Mouse (Mus musculus): ENCODE data around the gene Fam102a. TPM values are rescaled to one million over a fixed set of nuclear protein-coding genes. Genes with fewer than 3 reads are reported as not detected.

Fam102a gene
- total RNA-seq, 4 experiments from 2014 or later = 39.5 to 50.2 (median 47.2) TPM

- DNase-seq = no peak
Measured at GRCm38 (mm10) chr2:32610610-32611229, 75.6 kb downstream of the Fam102a start.

GRCm38 (mm10) chr2:32612274-32612673, 77.1 kb downstream of the Fam102a start:
- no peak for DNase-seq

GRCm38 (mm10) chr2:32617109-32617508, 82.0 kb downstream of the Fam102a start:
- no peak for DNase-seq

DNA sequence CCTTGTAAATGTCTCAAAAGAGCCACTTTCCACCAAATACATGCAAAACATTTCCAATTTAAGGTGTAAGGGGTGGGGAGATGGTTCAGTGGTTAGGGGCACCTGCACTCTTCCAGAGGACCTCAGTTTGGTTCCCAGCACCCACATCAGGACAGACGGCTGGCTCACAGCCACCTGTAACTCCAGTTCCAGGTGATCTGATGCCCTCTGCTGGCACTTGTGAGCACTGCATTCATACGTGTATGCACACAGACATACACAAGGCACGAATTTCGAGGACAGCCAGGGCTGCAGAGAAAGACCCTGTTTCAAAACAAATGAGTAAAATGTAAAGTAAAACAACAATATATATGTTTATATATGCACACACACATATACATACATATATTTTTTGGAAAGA, 82.5 kb downstream of the Fam102a start:
- no peak for DNase-seq

GRCm38 (mm10) chr2:32618051-32618450, 82.9 kb downstream of the Fam102a start:
- DNase-seq = no peak

Other genes with a start within 250 kb of the Fam102a start
- 10 to 100 TPM; 68.4 to 97.0 (median 84.9) TPM for gene Golga2, start 247.9 kb upstream of the Fam102a start, total RNA-seq (2022)
- 100 to 1,000 TPM; 263 to 285 (median 273) TPM for gene Swi5, start 247.3 kb upstream of the Fam102a start, total RNA-seq (2022)
- 100 to 1,000 TPM in 1 of 4 experiments, 10 to 100 TPM in 3; 71.6 to 115 (median 85.4) TPM for gene Ciz1, start 183.0 kb upstream of the Fam102a start, total RNA-seq (2022)
- 10 to 100 TPM; 23.2 to 50.0 (median 34.4) TPM for gene Dnm1, start 182.0 kb upstream of the Fam102a start, total RNA-seq (2022)
- gene 1110008P14Rik, start 153.4 kb upstream of the Fam102a start, total RNA-seq (2022) = 100 to 1,000 TPM; 120 to 179 (median 148) TPM
- gene Lcn2, start 147.1 kb upstream of the Fam102a start, total RNA-seq (2022) = 1 to 10 TPM in 2 of 4 experiments, under 1 TPM in 2; 0.32 to 3.7 (median 1.3) TPM
- gene Ptges2, start 139.4 kb upstream of the Fam102a start, total RNA-seq (2022) = 10 to 100 TPM; 42.2 to 52.5 (median 51.1) TPM
- 1 to 10 TPM; 4.2 to 5.5 (median 5.0) TPM for gene Naif1, start 84.9 kb upstream of the Fam102a start, total RNA-seq (2022)
- gene Slc25a25, start 83.9 kb upstream of the Fam102a start, total RNA-seq (2022) = 10 to 100 TPM; 17.9 to 79.8 (median 27.3) TPM
- 10 to 100 TPM; 57.1 to 68.1 (median 62.4) TPM for gene Dpm2, start 35.5 kb downstream of the Fam102a start, total RNA-seq (2022)
- under 1 TPM in 1 of 4 experiments, not detected in 3; 0.46 TPM for gene Pip5kl1, start 39.5 kb downstream of the Fam102a start, total RNA-seq (2022)
- not detected for gene 9430097D07Rik, start 40.4 kb downstream of the Fam102a start, total RNA-seq (2022)
- 10 to 100 TPM in 3 of 4 experiments, 1 to 10 TPM in 1; 8.5 to 18.9 (median 13.8) TPM for gene St6galnac4, start 51.8 kb downstream of the Fam102a start, total RNA-seq (2022)
- 10 to 100 TPM; 42.7 to 61.4 (median 51.8) TPM for gene St6galnac6, start 64.4 kb downstream of the Fam102a start, total RNA-seq (2022)
- 10 to 100 TPM; 24.1 to 57.3 (median 40.1) TPM for gene Ak1, start 86.4 kb downstream of the Fam102a start, total RNA-seq (2022)
- 100 to 1,000 TPM in 3 of 4 experiments, 10 to 100 TPM in 1; 96.0 to 134 (median 120) TPM for gene Eng, start 111.3 kb downstream of the Fam102a start, total RNA-seq (2022)
- gene Fpgs, start 168.8 kb downstream of the Fam102a start, total RNA-seq (2022) = 10 to 100 TPM; 10.8 to 22.2 (median 18.7) TPM
- 100 to 1,000 TPM in 1 of 4 experiments, 10 to 100 TPM in 3; 80.8 to 110 (median 92.1) TPM for gene Cdk9, start 177.7 kb downstream of the Fam102a start, total RNA-seq (2022)
- 10 to 100 TPM; 12.4 to 23.9 (median 18.0) TPM for gene Sh2d3c, start 185.7 kb downstream of the Fam102a start, total RNA-seq (2022)
- not detected for gene 6330409D20Rik, start 205.7 kb downstream of the Fam102a start, total RNA-seq (2022)
- 10 to 100 TPM; 22.6 to 31.1 (median 28.5) TPM for gene Tor2a, start 221.9 kb downstream of the Fam102a start, total RNA-seq (2022)
- under 1 TPM in 3 of 4 experiments, not detected in 1; 0.28 to 0.54 (median 0.45) TPM for gene Ttc16, start 240.3 kb downstream of the Fam102a start, total RNA-seq (2022)
- gene Ptrh1, start 240.5 kb downstream of the Fam102a start, total RNA-seq (2022) = 10 to 100 TPM in 2 of 4 experiments, 1 to 10 TPM in 2; 5.4 to 17.8 (median 10.2) TPM
- gene Cfap157, start 249.1 kb downstream of the Fam102a start, total RNA-seq (2022) = not detected

Data from adrenal gland, adult 8-10 months (tissue).